Mouse (Mus musculus) MN1 (cell line): ENCODE measurements at regions not wholly inside any gene's neighbourhood (a gene's known extent, or its start where the extent isn't known, plus 50 kb on each side); places are given as distances from the start of the nearest gene placed in this dataset.

ENCODE experiments used
- DNase-seq: peaks from one replicate; pipeline ENCODE4 v3.0.0-alpha.2; 2016; ENCODE audit warnings: low spot score

- no peak for DNase-seq
These were observed 139.3 kb upstream of the Osr1 start for GRCm38 (mm10) chr12:9430656-9431055.

- no peak for DNase-seq
These were observed 131.2 kb upstream of the Osr1 start for GRCm38 (mm10) chr12:9438575-9439161.

- DNase-seq: no peak
These were observed 119.3 kb upstream of the Osr1 start for GRCm38 (mm10) chr12:9450620-9451019.

GRCm38 (mm10) chr12:9460193-9460592, 109.7 kb upstream of the Osr1 start:
- DNase-seq: no peak

- DNase-seq: no peak
These were observed 100.1 kb upstream of the Osr1 start for GRCm38 (mm10) chr12:9469655-9470470.

- DNase-seq: no peak
These were observed 94.1 kb upstream of the Osr1 start for GRCm38 (mm10) chr12:9475836-9476235.

- no peak for DNase-seq
These were observed 91.7 kb upstream of the Osr1 start for GRCm38 (mm10) chr12:9478201-9478600.

- no peak for DNase-seq
These were observed 82.1 kb upstream of the Osr1 start for GRCm38 (mm10) chr12:9487674-9488413.

- DNase-seq: no peak
These were observed 56.0 kb upstream of the Osr1 start for GRCm38 (mm10) chr12:9513926-9514325.

GRCm38 (mm10) chr12:9518782-9519181, 51.1 kb upstream of the Osr1 start:
- DNase-seq: no peak

- no peak for DNase-seq
These were observed 50.6 kb upstream of the Osr1 start for GRCm38 (mm10) chr12:9519346-9519745.
